Mouse (Mus musculus) T-helper 2 cell (primary cell): ENCODE results near the gene Upk3bl.
"Not testable (repeated sequence)": the region's sequence is repeated elsewhere in the genome, so short reads cannot be mapped to it uniquely, and the experiment has no call there.

Experiments used
- in situ Hi-C: fragments of 300-600 bp; cut with MboI, MseI; formaldehyde crosslinking; loops from one replicate; pipeline ENCODE4 v1.15.1; 2025; ENCODE audit warnings: high pct_unique_total_duplicates

The Upk3bl gene

GRCm38 (mm10) chr5:136084891-136085651 is 30.8 kb downstream of the Upk3bl start:
- in situ Hi-C loops: no loop called here

- in situ Hi-C loops: no loop called here
Observed at GRCm38 (mm10) chr5:136086290-136086689, 32.0 kb downstream of the Upk3bl start.

GRCm38 (mm10) chr5:136088821-136089575 is 34.7 kb downstream of the Upk3bl start:
- in situ Hi-C loops: no loop called here

GRCm38 (mm10) chr5:136091927-136092326 is 37.6 kb downstream of the Upk3bl start:
- in situ Hi-C loops: no loop called here

- in situ Hi-C loops: no loop called here
Observed at GRCm38 (mm10) chr5:136094249-136095010, 40.1 kb downstream of the Upk3bl start.

- in situ Hi-C loops: no loop called here
Observed at GRCm38 (mm10) chr5:136095089-136095488, 40.8 kb downstream of the Upk3bl start.

- in situ Hi-C loops: no loop called here
Observed at GRCm38 (mm10) chr5:136098536-136098935, 44.2 kb downstream of the Upk3bl start.

- in situ Hi-C loops: no loop called here
Observed at GRCm38 (mm10) chr5:136102099-136102820, 48.0 kb downstream of the Upk3bl start.

- in situ Hi-C loops: no loop called here
Observed at GRCm38 (mm10) chr5:136104511-136104910, 50.2 kb downstream of the Upk3bl start.

GRCm38 (mm10) chr5:136108486-136108885 is 54.2 kb downstream of the Upk3bl start:
- in situ Hi-C loops: no loop called here

- in situ Hi-C loops: no loop called here
Observed at GRCm38 (mm10) chr5:136109042-136109441, 54.8 kb downstream of the Upk3bl start.

GRCm38 (mm10) chr5:136113546-136113945 is 59.3 kb downstream of the Upk3bl start:
- in situ Hi-C loops: not testable (repeated sequence)
